Mouse (Mus musculus) heart, adult 18-20 months (tissue): ENCODE measurements at regions not wholly inside any gene's neighbourhood (a gene's known extent, or its start where the extent isn't known, plus 50 kb on each side); places are given as distances from the start of the nearest gene placed in this dataset.
"Not testable (repeated sequence)": the region's sequence is repeated elsewhere in the genome, so short reads cannot be mapped to it uniquely, and the experiment has no call there.

ENCODE experiments used
- DNase-seq, 2 experiments: peaks; one replicate each; pipeline ENCODE4 v3.0.0; 2021 to 2022; ENCODE audit warnings: mixed read lengths in 1 of 2

DNA sequence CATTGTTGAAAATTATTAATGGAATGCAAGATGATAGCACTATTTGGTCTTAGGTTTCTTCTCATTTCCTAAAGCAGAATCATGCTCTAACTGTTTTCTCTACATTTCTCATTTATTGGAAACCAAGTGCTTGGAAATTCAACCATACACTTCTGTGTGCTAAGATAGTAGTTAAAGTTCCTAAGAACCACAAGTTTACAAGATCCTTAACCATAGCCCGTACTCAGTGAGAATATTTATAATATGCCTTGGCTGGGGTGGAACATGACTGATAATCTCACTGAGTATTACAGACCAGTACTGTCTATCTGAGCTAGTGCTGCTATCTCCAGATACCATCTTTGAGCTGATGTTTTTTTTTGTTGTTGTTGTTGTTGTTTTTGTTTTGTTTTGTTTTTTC, 236.9 kb upstream of the Tmem196 start:
- DNase-seq: not testable (repeated sequence)

DNA sequence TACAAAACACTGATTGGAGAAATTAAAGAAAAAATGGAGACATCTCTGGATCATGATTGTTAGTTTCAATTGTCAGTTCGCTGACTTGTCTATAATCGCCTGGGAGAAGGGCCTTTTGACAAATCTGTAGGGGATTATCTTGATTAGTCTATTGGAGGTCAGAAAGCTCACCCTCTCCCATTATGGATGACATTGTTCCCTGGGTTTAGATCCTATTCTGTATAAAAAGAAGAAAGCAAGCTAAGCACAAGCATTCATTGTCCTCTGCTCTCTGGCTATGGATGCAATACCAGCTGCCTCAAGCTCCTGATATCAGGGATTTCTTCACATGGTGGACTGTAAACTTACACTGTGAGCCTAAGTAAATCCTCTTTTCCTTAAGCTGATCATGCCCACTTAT, 214.8 kb upstream of the Tmem196 start:
- DNase-seq: no peak

DNA sequence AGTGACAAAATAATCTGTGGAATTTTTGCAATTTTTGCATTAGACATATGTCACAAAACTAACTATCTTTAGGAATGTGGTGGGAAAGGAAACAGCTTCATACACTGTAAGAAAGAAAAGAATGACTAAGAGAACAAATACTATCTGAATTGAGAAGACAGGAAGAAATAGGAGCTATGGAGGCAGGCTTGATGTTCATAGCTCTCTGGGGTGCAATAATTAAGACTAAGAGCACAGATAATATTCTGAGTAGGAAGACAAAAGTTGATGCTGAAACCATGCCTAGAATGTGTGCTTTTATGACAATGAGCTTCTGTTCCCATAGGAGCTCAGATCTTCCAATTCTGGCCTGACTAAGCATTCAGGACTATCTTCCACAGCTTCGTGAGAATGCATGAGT, 183.0 kb upstream of the Tmem196 start:
- DNase-seq: no peak

DNA sequence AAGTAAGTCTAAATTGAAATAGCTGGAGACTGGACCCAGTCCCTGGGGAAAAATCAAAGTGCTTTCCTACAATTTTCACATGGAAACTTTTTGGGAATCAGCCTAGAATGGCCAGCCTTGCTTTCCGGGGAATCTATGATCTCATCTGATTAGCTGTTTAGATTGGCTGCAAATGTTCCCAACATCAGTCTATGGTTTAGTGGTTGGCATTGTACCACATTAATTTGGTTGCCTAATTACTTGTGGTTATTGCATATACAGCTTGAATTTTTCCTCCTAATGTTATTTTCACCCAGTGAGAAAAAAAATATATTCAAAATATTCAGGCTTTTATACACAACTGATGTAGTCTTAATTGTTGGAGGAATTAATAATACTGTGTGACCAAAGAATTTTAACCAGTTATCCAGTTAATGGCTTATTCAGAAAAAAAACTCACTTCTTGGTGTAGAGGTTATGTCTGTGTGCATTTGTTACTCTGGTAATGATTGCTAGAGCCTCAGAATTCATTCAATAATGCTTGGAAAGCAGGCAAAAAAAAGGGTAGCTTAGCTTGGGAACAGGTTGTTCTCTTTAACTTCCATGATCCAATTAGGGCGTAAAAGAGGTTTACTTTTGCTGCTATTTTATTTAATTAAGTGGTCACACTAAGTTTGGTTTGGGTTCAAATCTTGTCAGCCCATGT, 182.2 kb upstream of the Tmem196 start:
- no peak for DNase-seq

DNA sequence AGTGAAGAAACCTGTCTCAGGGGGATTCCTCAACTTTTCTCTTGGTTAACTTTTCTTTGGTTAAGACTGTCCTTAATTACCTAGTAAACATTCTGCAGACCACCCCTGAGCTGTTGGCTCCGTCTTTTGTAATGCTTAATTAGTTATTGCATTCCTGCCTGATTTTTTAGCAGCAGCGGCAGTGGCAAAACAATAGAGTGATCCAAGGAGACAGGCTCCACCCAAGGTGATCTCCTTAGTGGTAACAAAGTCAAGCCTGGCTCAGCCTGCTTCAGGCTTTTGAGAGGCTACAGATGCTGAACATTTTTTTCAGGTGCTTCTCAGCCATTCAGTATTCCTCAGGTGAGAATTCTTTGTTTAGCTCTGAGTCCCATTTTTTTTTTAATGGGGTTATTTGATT, 168.1 kb upstream of the Tmem196 start:
- DNase-seq: no peak

DNA sequence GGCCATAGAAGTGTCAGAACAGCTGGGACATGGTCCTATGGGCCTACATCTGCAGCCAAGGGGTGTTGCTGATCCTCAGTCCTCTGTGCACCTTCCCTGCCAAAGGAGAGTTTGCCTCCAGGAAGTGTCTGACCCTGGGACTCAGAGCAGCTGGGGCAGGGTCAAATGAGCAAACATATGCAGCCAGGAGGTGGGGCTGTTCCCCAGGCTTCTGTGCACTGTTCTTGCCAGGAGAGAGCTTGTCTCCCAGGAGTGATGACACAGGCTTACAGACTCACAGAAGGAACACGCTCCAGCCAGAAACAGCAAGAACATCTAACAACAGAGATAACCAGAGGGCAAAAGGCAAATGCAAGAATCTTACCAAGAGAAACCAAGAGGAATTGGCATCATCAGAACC, 137.9 kb upstream of the Tmem196 start:
- no peak for DNase-seq

DNA sequence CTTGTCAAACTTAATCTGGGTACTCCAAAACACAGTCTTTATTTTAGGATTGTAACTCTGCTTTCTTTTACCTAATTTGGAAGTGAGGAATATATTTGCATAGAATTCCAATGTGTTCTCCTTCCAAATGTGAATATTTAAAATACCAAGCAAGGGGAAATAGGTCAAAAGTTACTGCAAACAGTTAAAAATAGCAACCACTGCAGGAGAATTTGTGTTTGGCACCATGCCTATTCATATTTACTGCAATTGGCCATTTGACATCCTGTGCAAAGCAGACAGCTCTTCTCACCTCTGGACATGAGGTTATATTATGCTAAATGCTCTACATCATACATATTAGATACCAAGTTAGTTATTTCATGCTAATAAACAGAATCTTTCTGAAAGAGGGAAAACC, 129.4 kb upstream of the Tmem196 start:
- peak in 1 of 2 experiments; percentile 3 for DNase-seq

DNA sequence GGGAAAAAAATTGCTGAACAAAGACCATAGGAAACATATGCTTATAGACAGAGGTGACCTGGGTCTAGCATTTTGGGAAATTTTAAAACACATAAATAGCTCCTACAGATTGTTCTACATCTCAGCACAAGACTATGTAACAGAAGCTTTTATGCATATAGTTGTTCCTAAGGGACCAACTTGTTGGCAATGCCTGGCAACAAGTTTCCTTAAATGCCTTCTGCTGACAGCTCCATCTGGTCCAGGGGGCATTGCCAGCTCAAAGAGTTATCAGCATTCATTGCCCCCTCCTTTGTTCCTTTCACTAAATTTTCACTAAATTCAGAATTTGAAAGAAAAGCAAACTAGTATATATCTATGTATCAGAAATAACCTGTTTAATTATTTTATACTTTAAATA, 106.5 kb upstream of the Tmem196 start:
- DNase-seq: no peak

DNA sequence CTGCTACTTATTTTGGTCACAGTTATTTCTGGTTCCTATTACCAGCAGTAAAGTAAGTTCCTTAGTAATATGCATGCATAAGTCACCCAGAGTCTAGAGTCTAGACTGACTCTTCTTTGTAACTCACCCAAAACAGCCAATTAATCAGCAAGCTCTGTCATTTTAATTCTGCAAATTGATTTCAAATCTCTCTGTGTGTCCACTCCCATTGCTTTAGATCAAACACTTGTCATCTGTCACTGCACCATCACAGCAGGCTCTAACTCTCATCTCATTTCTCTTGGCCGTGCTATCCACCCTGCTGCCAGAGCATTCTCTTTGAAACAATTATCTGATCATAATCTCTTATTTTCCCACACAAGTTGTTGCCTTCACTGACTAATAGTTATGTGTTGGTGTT, 63.9 kb upstream of the Tmem196 start:
- DNase-seq: no peak

DNA sequence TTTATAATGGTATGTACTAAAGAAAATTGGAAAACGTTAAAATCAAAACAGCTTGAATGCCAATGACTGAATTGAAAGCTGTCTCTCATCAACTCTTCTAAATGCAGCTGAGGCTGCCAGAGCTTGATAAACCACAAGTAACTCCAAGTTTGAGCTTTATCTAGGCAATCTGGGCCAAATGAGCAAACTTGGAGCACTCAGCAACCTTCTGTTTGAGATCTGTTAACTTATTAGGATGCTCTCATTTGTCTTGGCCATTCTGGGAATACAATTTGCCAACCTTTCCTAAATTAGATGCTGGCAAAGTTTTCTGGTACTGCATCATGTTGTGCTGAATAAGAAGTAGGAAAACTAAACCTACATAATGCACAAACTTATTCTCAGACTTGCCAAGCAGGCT, 55.6 kb upstream of the Tmem196 start:
- DNase-seq: no peak
